Mouse (Mus musculus): Measurements from ENCODE around the gene Ulk4. TPM values are rescaled to one million over a fixed set of nuclear protein-coding genes. Genes with fewer than 3 reads are reported as not detected.
A peak's percentile ranks its signal among the peaks of the same experiment; 100 is the strongest.

Ulk4 gene
- total RNA-seq, 4 experiments from 2014 or later, result 7.7 to 10.4 (median 9.2) TPM

- DNase-seq (ENCODE audit: low spot score in 2 of 2), result no peak
Observed at GRCm38 (mm10) chr9:121301041-121301920, 24.3 kb upstream of the Ulk4 start.

- no peak for DNase-seq (ENCODE audit: low spot score in 2 of 2)
Observed at GRCm38 (mm10) chr9:121299976-121300570, 23.1 kb upstream of the Ulk4 start.

GRCm38 (mm10) chr9:121299223-121299755 lies 22.3 kb upstream of the Ulk4 start:
- no peak for DNase-seq (ENCODE audit: low spot score in 2 of 2)

- no peak for DNase-seq (ENCODE audit: low spot score in 2 of 2)
Observed at GRCm38 (mm10) chr9:121298411-121299091, 21.6 kb upstream of the Ulk4 start.

- DNase-seq (ENCODE audit: low spot score in 2 of 2), result no peak
Observed at GRCm38 (mm10) chr9:121298065-121298398, 21.0 kb upstream of the Ulk4 start.

- peak in 1 of 2 experiments; percentile 43 for DNase-seq (ENCODE audit: low spot score in 2 of 2)
Observed at GRCm38 (mm10) chr9:121297171-121298064, 20.4 kb upstream of the Ulk4 start, which contains the start of gene Trak1. TSS of gene Trak1 (plus strand) at chr9:121297502.

GRCm38 (mm10) chr9:121295221-121295620 lies 18.2 kb upstream of the Ulk4 start:
- DNase-seq (ENCODE audit: low spot score in 2 of 2), result no peak

GRCm38 (mm10) chr9:121293187-121293586 lies 16.2 kb upstream of the Ulk4 start:
- DNase-seq (ENCODE audit: low spot score in 2 of 2), result no peak

GRCm38 (mm10) chr9:121291275-121291674 lies 14.3 kb upstream of the Ulk4 start:
- no peak for DNase-seq (ENCODE audit: low spot score in 2 of 2)

- no peak for DNase-seq (ENCODE audit: low spot score in 2 of 2)
Observed at GRCm38 (mm10) chr9:121286325-121286901, 9.4 kb upstream of the Ulk4 start.

GRCm38 (mm10) chr9:121285341-121286324 lies 8.6 kb upstream of the Ulk4 start:
- no peak for DNase-seq (ENCODE audit: low spot score in 2 of 2)

- DNase-seq (ENCODE audit: low spot score in 2 of 2), result no peak
Observed at GRCm38 (mm10) chr9:121284422-121284821, 7.4 kb upstream of the Ulk4 start.

GRCm38 (mm10) chr9:121283620-121284185 lies 6.7 kb upstream of the Ulk4 start:
- DNase-seq (ENCODE audit: low spot score in 2 of 2), result no peak

GRCm38 (mm10) chr9:121281891-121282290 lies 4.9 kb upstream of the Ulk4 start:
- DNase-seq (ENCODE audit: low spot score in 2 of 2), result no peak

GRCm38 (mm10) chr9:121279216-121279615 lies 2.2 kb upstream of the Ulk4 start:
- DNase-seq (ENCODE audit: low spot score in 2 of 2), result no peak

- DNase-seq (ENCODE audit: low spot score in 2 of 2), result no peak
Observed at GRCm38 (mm10) chr9:121276745-121277117, 266 bp downstream of the Ulk4 start.

- DNase-seq (ENCODE audit: low spot score in 2 of 2), result no peak
Observed at GRCm38 (mm10) chr9:121271561-121271960, 5.4 kb downstream of the Ulk4 start.

- DNase-seq (ENCODE audit: low spot score in 2 of 2), result no peak
Observed at GRCm38 (mm10) chr9:121271149-121271548, 5.8 kb downstream of the Ulk4 start.

- DNase-seq (ENCODE audit: low spot score in 2 of 2), result no peak
Observed at GRCm38 (mm10) chr9:121265307-121265706, 11.7 kb downstream of the Ulk4 start.

Data from left cerebral cortex, adult 8-10 months (tissue).